Mouse (Mus musculus) erythroblast, embryonic 14.5 days (primary cell): ENCODE data around the gene Ebna1bp2. TPM values are rescaled to one million over a fixed set of nuclear protein-coding genes. Genes with fewer than 3 reads are reported as not detected.

ENCODE experiments used
- H3K27me3 ChIP-seq: 2 replicates; pipeline ENCODE4 v1.6.1; 2012; ENCODE audit warnings: inconsistent platforms; ENCODE audit not compliant: control insufficient read depth
- H3K36me3 ChIP-seq: 2 replicates; pipeline ENCODE4 v1.6.1; 2012; ENCODE audit warnings: mild to moderate bottlenecking, inconsistent platforms; ENCODE audit not compliant: control insufficient read depth
- H3K4me1 ChIP-seq: 2 replicates; pipeline ENCODE4 v1.6.1; 2012; ENCODE audit warnings: inconsistent platforms; ENCODE audit not compliant: control insufficient read depth
- H3K4me3 ChIP-seq: replicated peaks from 2 replicates; pipeline ENCODE3; 2012; ENCODE audit warnings: moderate library complexity, mild to moderate bottlenecking, inconsistent platforms
- H3K9me3 ChIP-seq: 2 replicates; pipeline ENCODE4 v1.6.1; 2012; ENCODE audit warnings: low read length, inconsistent platforms, mixed read lengths; ENCODE audit not compliant: control insufficient read depth
- GATA1 ChIP-seq: IDR thresholded peaks from 2 replicates; pipeline ENCODE4 v1.6.1; 2012; ENCODE audit warnings: low read length, inconsistent platforms, mixed read lengths
- TAL1 ChIP-seq: IDR thresholded peaks from 3 replicates; pipeline ENCODE4 v1.6.1; 2012; ENCODE audit warnings: low read length, inconsistent platforms, mixed read lengths
- polyA plus RNA-seq: library from polyadenylated mRNA; stranded (reverse); fragments of >175 nt; gene quantifications from 2 replicates; pipeline ENCODE4 v1.2.3, GENCODE M21; 2012

Ebna1bp2 gene
- polyA plus RNA-seq, result 0.83 and 1.8 TPM in 2 replicates

GRCm38 (mm10) chr4:118620279-118620966 is at the start of gene Ebna1bp2, which contains the start of gene Cfap57:
Gene Ebna1bp2, plus strand, starts transcription at chr4:118620799.
Gene Cfap57, minus strand, starts transcription at chr4:118620777.
- Histone ChIP-seq H3K9me3 (peaks cover 5% of the 10 kb centered on the region), H3K36me3 (peaks cover 28% of the 10 kb centered on the region), H3K4me1 (peaks cover 24% of the 10 kb centered on the region), H3K27me3 (no peaks in the 10 kb centered on the region), H3K4me3 (peak within 1 kb of the TSS; percentile 94)
- no peak for TF ChIP-seq GATA1
- TF ChIP-seq TAL1, result no peak

DNA sequence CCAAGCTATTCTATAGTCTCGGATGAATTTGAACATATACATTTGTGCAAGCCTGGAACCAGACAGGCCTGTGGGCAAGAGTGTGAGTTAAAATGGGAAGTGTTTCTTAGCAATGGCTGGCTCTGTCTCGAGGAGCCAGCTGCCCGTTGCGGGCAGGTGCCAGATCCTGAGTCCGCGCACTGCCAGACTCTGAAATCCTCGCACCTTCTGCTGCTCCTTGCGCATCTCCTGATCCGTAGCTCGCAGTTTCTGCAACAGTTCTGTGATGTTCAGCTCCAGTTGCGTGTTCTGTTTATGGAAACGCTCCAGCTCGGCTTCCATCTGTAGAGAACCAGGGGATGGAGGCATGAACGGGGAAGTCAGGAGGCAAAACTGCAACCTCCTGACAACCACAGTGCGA is 49.2 kb upstream of the Ebna1bp2 start:
- peaks cover 26% of the 10 kb centered on the region for H3K9me3 ChIP-seq
- TF ChIP-seq TAL1, result no peak
- no peak for TF ChIP-seq GATA1
- no peak overlapping the region for H3K4me3 ChIP-seq
- peaks cover 6% of the 10 kb centered on the region; the same call in 1 of the 2 replicates for H3K36me3 ChIP-seq
- peaks cover 58% of the 10 kb centered on the region for H3K27me3 ChIP-seq
- H3K4me1 ChIP-seq, result peaks cover 55% of the 10 kb centered on the region

DNA sequence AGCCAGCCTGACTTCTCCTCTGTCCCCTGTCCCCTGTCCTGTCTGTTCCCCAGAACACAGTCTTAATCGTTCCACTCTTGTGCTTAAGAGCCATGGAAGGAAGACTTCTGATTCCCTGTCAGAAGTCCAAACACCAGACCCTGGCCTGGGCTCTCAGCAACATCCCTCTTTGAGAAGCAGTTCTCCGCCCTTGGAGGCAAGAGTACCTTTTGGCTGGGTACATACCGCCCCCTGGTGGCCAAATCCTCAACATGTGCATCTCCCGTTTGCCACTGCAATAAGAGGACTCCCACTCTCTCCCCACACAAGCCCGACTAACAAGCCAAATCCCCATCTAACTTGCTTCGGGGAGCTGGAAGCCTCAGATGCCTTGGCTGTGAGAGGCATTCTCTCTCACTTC is 44.5 kb upstream of the Ebna1bp2 start:
- Histone ChIP-seq H3K4me1 (peaks cover 9% of the 10 kb centered on the region; the same call in 1 of the 2 replicates), H3K27me3 (peaks cover 50% of the 10 kb centered on the region), H3K9me3 (0 out of 2 replicates have a peak, but pooled peaks cover 2% of the 10 kb centered on the region), H3K36me3 (no peaks in the 10 kb centered on the region), H3K4me3 (no peak overlapping the region)
- TF ChIP-seq GATA1, result no peak
- TF ChIP-seq TAL1, result no peak

GRCm38 (mm10) chr4:118579313-118579712 is 41.3 kb upstream of the Ebna1bp2 start:
- Histone ChIP-seq H3K36me3 (no peaks in the 10 kb centered on the region), H3K4me3 (no peak overlapping the region), H3K27me3 (peaks cover 22% of the 10 kb centered on the region), H3K9me3 (0 out of 2 replicates have a peak, but pooled peaks cover 2% of the 10 kb centered on the region), H3K4me1 (peaks cover 5% of the 10 kb centered on the region; the same call in 1 of the 2 replicates)
- TF ChIP-seq GATA1 (no peak), TAL1 (no peak)

- peaks cover 14% of the 10 kb centered on the region for H3K27me3 ChIP-seq
- no peak for TF ChIP-seq TAL1
- TF ChIP-seq GATA1, result no peak
- no peaks in the 10 kb centered on the region for H3K4me1 ChIP-seq
- H3K9me3 ChIP-seq, result 0 out of 2 replicates have a peak, but pooled peaks cover 2% of the 10 kb centered on the region
- no peak overlapping the region for H3K4me3 ChIP-seq
- no peaks in the 10 kb centered on the region for H3K36me3 ChIP-seq
Observed at GRCm38 (mm10) chr4:118581508-118581907, 39.1 kb upstream of the Ebna1bp2 start.

DNA sequence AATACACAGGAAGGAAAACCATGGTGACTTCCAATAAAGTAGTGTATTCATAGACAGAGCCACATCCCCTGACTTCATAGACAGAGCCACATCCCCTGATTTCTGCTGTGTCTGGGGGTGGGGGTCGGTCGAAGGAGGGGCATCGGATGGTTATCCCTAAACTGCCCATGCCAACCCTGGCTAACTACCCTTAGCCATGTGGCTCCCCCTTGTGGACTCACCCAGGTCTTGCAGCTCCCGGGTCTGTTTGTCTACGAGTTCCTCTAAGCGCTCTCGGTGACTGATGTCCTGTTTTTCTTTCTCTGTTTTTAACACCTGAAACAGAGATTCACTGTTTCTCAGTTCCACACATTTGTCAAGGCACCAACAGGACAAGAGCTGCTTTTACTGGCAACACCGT is 38.0 kb upstream of the Ebna1bp2 start:
- 0 out of 2 replicates have a peak, but pooled peaks cover 2% of the 10 kb centered on the region for H3K9me3 ChIP-seq
- no peaks in the 10 kb centered on the region for H3K4me1 ChIP-seq
- peaks cover 6% of the 10 kb centered on the region for H3K27me3 ChIP-seq
- TF ChIP-seq GATA1 (no peak), TAL1 (no peak)
- H3K36me3 ChIP-seq, result no peaks in the 10 kb centered on the region
- H3K4me3 ChIP-seq, result no peak overlapping the region

DNA sequence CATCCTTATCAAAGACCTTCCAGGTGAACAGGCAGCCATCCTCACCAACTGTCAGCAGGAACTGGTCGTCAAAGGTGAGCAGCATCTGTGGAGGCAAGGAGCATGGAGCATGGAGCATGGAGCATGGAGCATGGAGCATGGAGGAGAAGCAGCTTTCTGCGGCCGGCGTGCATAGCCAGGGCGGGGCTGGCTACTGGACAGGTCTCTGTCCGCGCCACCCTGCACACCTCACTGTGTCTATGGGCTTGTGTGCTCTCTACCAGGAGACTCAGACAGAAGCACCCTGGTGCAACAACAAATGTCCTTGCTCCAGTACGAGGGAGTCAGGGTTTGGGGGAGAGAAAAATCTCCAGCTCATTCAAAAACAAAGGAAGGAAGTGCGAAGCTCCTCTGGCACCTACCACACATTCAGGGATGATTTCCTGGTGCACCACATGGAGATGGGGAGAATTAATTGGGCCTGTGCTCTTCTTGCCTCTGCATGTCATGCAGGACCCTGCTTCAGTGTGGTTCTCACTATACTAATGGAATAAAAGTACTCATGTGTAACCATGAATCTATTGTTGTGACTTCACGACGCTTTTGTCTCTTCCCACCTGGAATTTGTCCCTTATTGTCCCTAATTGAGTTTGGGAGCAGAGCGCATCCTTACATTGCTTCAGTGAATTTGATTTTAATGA is 31.4 kb upstream of the Ebna1bp2 start:
- H3K4me3 ChIP-seq, result no peak overlapping the region
- H3K4me1 ChIP-seq, result no peaks in the 10 kb centered on the region
- TF ChIP-seq GATA1 (no peak), TAL1 (no peak)
- no peaks in the 10 kb centered on the region for H3K36me3 ChIP-seq
- H3K9me3 ChIP-seq, result 0 out of 2 replicates have a peak, but pooled peaks cover 2% of the 10 kb centered on the region
- H3K27me3 ChIP-seq, result no peaks in the 10 kb centered on the region

GRCm38 (mm10) chr4:118589733-118590130 is 30.9 kb upstream of the Ebna1bp2 start:
- no peaks in the 10 kb centered on the region for H3K4me1 ChIP-seq
- H3K9me3 ChIP-seq, result 0 out of 2 replicates have a peak, but pooled peaks cover 2% of the 10 kb centered on the region
- H3K36me3 ChIP-seq, result no peaks in the 10 kb centered on the region
- no peaks in the 10 kb centered on the region for H3K27me3 ChIP-seq
- H3K4me3 ChIP-seq, result no peak overlapping the region
- TF ChIP-seq TAL1 (no peak), GATA1 (no peak)

DNA sequence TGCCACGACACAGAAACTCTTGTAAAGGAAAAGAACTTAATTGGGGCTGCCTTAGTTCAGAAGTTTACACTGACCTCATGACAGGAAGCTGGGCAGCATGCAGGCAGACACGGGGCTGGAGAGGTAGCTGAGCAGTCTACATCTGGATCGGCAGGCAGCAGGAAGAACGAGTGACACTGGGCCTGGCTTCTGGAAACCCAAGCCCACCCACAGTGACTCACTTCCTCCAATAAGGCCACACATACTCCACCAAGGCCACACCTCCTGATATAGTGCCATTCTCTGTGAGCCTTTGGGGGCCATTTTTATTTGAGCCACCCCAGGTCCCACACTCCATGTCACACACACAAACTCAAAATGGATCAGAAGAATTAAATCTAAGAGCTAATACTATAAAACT is 16.5 kb upstream of the Ebna1bp2 start:
- H3K36me3 ChIP-seq, result no peaks in the 10 kb centered on the region
- H3K4me3 ChIP-seq, result no peak overlapping the region
- H3K9me3 ChIP-seq, result no peaks in the 10 kb centered on the region
- no peak for TF ChIP-seq TAL1
- TF ChIP-seq GATA1, result no peak
- H3K4me1 ChIP-seq, result no peaks in the 10 kb centered on the region
- H3K27me3 ChIP-seq, result 0 out of 2 replicates have a peak, but pooled peaks cover 2% of the 10 kb centered on the region

- TF ChIP-seq TAL1, result no peak
- H3K27me3 ChIP-seq, result peaks cover 5% of the 10 kb centered on the region
- H3K4me1 ChIP-seq, result no peaks in the 10 kb centered on the region
- no peaks in the 10 kb centered on the region for H3K9me3 ChIP-seq
- no peak overlapping the region for H3K4me3 ChIP-seq
- H3K36me3 ChIP-seq, result no peaks in the 10 kb centered on the region
Observed at GRCm38 (mm10) chr4:118609836-118610235, 10.8 kb upstream of the Ebna1bp2 start.
